Mouse (Mus musculus) heart, postnatal 0 days (tissue): Measurements from ENCODE around the gene Dnm3.

Experiments
- CTCF ChIP-seq: IDR thresholded peaks from 2 replicates; pipeline ENCODE4 v1.5.1; 2016; ENCODE audit warnings: antibody characterized with exemption, control low read depth, low read depth
- EP300 ChIP-seq: IDR thresholded peaks from 2 replicates; pipeline ENCODE4 v1.6.1; 2016; ENCODE audit warnings: antibody characterized with exemption, low read depth

- TF ChIP-seq CTCF, result no peak
- no peak for TF ChIP-seq EP300
These were observed 535.8 kb downstream of the Dnm3 start for GRCm38 (mm10) chr1:161942082-161942481.
